Mouse (Mus musculus) lung, postnatal 0 days (tissue): ENCODE measurements at regions not wholly inside any gene's neighbourhood (a gene's known extent, or its start where the extent isn't known, plus 50 kb on each side); places are given as distances from the start of the nearest gene placed in this dataset.

ENCODE experiments used
- CTCF ChIP-seq: IDR thresholded peaks from 2 replicates; pipeline ENCODE4 v1.5.1; 2016; ENCODE audit warnings: antibody characterized with exemption, mild to moderate bottlenecking
- EP300 ChIP-seq: IDR thresholded peaks from 2 replicates; pipeline ENCODE4 v1.6.1; 2016; ENCODE audit warnings: antibody characterized with exemption, mild to moderate bottlenecking, control low read depth

GRCm38 (mm10) chr4:153023711-153024110 lies 458.9 kb downstream of the Ajap1 start:
- TF ChIP-seq CTCF (no peak), EP300 (peak; percentile 70)
